Mouse (Mus musculus) T-helper 1 cell (primary cell): ENCODE results near the gene Cyp4a10.
"Not testable (repeated sequence)": the region's sequence is repeated elsewhere in the genome, so short reads cannot be mapped to it uniquely, and the experiment has no call there.

Experiments
- in situ Hi-C: fragments of 300-600 bp; cut with MboI, MseI; formaldehyde crosslinking; loops from one replicate; pipeline ENCODE4 v1.15.1; 2025; ENCODE audit warnings: high pct_unique_total_duplicates

Cyp4a10 gene

DNA sequence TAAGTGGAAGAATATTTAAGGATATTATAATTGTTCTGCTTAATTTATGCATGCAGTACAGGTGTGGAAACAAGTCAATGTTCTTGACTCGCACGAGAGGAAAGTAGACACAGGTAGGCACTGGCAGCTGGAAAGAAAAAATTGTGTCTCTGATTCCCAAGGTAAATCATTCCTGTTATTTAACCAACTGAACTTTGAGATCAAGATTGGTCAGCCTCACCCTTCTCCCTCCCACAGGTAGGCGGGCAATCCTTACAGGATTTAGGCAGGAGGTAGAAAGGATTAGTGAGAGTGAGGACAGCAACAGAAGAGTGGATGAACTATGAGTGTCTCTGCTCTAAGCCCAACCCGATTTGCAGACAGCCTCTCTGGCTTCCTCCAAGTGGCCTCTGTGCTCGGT lies at the start of gene Cyp4a10:
Gene Cyp4a10 (plus strand): TSS at position 265 of the 400 bp plus-strand sequence.
- in situ Hi-C loops = loop anchor here (5.0 to 10.0 kb wide), 2 partner anchors 84 to 1533 kb away; partner anchors contain the start of gene Cyp4a32

DNA sequence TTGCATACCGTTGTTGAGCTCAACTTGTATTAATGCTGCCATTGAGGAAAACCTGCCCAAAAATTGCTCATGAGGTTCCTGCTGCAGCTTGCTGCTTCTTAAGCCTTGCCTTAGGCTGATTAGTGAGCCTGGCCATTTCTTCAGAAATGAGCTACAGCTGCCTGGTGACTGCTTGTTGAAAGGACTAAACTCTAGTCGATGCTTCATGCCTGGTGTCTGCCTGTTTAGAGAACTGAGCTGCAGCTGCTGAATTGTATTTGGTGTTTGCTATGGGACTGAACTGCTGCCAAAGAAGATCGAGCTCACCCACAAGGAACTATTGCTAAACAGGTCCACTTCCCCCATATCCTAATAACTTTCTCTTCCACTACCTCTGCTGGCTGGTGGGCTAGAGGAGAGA lies 44.5 kb upstream of the Cyp4a10 start:
- in situ Hi-C loops = loop anchor here (5.0 kb wide), 1 partner anchor 111 kb away; no protein-coding TSS in a partner anchor

DNA sequence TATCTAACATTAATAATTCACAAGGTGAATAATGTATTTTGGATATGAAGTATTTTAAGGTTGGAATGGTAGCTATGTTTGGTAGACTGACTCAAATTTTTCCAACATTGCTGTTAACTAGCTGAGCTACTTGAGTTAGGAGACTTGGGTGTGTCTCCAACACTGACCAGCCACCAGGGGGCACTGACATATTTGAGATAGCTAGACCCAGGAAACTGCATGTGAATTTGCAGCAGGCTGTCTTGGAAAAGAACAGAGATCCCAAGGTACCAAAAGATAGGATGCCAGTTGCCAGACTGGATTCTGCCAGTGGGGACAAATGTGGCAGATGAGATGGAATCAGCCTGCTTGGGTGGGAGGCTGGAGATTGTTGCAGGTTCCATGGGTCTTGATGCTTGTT lies 42.0 kb upstream of the Cyp4a10 start:
- in situ Hi-C loops = loop anchor here (5.0 kb wide), 1 partner anchor 231 kb away; no protein-coding TSS in a partner anchor

DNA sequence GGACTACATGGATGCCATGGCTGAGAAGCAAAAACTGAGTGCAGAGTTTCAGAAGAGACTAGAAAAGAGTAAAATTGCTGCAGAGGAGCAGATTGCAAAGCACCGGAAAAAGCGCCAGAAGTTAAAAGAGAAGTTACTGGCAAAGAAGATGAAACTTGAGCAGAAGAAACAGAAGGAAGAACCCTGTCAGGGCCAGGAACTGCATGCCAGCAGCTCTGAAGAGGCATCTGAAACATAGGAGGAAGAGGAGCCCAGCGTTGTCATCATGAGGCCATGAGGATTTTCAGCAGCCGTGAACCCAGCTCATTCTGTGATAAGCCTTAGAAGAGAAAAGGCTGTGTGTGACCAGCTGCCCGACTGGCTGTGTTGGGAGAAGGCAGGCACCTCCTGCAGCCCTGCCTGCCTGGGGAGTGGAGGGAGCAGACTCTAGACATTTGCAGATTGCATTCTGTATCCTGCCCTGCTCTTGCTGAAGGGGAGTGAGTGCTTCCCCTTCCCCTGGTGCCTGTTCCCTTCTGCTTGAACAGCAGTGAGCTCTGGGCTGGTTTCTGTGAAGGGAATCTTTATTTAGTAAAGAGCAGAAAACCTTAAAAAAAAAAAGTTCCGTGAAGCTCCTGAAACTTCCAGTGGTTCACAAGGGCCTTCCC lies 36.9 kb upstream of the Cyp4a10 start:
- in situ Hi-C loops = no loop called here

DNA sequence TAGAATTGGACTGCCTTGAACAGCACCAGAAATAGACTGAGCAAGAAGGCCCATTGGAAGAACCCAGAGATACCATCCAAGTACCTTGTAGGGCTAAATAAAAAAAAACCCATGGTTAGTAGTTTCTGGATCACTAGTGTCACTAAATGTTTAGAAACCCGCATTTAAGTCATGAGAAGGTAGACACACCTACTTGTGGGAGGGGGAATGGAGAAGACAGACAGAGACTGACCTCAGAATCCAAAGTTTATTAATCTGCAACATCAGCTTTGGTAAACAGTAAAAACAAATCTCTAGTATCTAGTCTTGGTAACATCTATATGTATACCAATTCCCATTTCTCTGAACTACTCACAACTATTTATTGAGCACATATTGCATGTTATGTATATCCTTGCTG lies 22.1 kb upstream of the Cyp4a10 start, which contains the start of gene Cyp4a14:
Gene Cyp4a14 (minus strand): TSS at position 142 of the 400 bp plus-strand sequence.
- in situ Hi-C loops = no loop called here

DNA sequence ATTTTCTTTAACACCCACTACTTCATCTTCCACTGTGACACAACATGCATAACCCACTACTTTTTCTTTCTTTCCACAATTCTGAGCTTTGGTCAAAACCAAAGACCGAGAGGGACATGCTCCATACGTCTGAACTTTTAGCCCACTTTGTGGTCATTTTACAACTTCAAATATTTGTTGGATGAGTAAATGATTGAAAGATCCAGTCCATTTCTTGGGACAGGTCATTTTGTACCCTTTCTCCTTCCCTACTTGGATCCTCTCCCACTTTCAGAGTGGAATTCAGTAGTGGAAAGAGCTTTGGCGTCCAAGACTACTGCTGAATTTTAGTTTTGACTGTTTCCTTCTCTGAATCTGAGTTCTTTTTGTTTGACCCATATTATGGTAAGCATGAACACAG lies 20.6 kb upstream of the Cyp4a10 start:
- in situ Hi-C loops = no loop called here

DNA sequence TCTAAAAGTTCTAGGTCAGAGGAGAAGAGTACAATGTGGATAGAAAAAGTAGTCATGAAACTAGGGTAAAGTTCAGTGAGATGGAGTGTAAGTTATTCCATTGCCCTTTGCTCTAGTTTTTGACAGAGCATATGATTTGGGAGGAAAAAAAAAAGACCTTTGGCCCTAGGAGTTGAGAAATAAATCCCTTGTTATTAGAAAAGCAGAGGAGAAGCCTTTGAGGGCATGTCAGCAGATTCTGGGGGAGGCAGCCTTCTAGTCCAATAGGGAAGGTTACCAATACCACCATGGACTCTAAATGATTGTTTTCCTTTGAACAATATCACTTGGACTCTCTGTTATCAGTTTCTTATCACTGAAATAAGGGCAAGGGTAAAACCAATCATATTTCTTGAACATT lies 4.1 kb upstream of the Cyp4a10 start:
- in situ Hi-C loops = loop anchor here (10.0 kb wide), 1 partner anchor 1529 kb away; no protein-coding TSS in a partner anchor

DNA sequence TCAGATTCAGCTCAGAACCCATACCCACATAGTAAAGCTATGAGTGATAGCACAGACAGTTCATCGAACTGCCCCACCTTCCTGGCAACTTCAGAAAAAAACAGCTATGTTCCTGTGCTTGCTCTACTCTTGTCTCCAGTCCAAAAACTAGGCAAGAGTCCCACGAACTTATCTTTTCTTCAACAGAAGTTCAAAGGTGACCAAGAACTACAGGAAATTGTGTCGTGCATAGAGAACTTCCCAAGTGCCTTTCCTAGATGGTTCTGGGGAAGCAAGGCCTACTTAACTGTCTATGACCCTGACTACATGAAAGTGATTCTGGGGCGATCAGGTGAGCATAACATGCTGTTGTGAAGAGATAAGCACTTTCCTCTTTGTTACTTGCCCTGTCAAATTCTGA lies 1.4 kb downstream of the Cyp4a10 start:
- in situ Hi-C loops = loop anchor here (5.0 to 10.0 kb wide), 2 partner anchors 83 to 1535 kb away; partner anchors contain the start of gene Cyp4a32

DNA sequence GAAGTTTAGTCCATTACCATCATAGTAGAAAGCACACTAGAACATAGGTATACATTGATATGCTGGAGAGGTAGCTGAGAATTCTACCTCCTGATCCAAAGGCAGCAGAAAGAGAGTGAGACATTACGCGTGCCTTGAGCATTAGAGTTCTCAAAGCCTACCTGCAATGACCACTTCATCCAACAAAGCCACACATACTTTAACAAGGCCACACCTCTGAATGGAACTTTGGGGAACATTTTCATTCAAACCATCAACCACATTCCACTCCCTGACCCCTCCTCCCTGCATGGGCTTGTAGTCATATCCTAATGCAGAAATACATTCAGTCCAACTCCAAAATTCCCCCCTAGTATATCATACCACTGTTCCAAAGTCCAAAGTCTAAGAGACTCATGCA lies 3.7 kb downstream of the Cyp4a10 start:
- in situ Hi-C loops = no loop called here

DNA sequence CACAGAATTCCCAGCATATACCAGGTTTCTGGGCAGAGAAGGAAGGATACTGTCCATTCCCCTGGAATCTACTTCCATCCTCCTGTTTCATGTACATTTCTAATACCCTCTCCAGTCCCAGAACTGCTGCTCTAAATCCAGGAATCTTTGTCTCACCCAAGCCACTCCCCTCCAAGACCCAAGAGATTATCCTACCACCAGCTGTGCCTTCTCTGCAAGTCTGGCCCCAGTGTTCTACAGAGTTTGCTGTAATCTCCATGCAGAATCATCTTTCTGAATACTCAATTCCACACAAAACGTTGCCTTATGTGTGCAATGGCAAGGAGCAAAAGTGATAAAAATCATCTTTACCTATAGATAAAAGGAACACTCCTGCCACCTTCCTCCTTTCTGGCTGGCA lies 27.0 kb downstream of the Cyp4a10 start:
- in situ Hi-C loops = no loop called here

DNA sequence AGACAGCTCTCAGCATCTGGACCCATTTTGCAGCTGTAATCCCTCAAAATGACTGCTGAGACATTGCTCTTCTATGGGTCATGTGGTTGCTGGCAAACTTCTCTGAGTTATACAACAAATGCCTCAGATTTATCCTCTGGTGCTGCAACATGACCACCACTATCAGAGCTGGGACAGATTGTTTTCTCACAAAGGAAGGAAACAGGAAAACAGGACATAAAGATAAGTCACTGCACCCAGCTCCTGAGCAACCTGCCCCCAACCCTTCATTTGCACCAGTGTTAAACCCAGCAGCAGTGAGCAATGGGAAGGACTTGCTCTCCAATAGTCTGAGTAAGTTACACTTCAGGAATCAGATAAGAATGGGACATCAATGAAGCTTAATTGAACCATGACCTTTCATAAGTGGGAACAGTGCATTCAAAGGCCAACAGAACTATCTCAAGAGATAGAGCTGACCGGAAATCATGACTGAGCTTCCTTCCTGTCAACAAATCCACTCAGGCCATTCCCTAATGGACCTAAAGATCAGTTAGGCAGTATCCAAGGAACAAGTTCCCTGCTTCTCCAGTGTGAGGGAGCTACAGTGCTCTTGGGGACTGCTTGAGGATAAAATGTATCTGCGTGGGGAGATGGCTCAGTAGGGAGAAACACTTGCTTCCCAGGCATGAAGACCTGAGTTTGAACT lies 28.2 kb downstream of the Cyp4a10 start:
- in situ Hi-C loops = no loop called here

DNA sequence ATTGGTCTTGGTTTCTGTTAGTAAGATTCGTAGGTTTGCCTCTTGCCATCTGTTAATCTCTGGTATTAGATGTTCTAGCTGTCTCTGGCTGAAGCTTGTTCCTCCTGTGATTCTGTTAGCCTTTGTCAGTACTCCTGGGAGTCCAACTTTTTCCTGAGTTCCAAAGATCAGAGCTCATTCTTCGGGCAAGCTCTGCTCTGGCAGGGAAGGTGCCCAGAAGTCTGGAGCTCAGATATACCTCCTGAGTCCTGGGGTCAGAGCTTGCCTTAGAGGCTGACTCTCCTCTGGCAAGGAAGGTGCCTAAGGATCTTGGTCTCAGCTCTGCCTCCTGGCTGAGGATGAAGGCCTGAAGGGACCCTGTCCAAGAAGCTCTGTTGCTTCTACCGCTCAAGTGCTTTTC lies 34.7 kb downstream of the Cyp4a10 start:
- in situ Hi-C loops = no loop called here

DNA sequence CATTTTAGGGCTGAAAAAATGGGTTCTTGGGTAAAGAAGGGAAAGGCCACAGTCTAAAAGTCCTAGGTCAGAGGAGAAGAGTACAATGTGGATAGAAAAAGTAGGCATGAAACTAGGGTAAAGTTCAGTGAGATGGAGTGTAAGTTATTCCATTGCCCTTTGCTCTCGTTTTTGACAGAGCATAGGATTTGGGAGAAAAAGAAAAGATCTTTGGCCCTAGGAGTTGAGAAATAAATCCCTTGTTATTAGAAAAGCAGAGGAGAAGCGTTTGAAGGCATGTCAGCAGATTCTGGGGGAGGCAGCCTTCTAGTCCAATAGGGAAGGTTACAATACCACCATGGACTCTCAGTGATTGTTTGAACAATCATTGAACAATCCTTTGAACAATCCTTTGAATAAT lies 37.4 kb downstream of the Cyp4a10 start:
- in situ Hi-C loops = no loop called here

DNA sequence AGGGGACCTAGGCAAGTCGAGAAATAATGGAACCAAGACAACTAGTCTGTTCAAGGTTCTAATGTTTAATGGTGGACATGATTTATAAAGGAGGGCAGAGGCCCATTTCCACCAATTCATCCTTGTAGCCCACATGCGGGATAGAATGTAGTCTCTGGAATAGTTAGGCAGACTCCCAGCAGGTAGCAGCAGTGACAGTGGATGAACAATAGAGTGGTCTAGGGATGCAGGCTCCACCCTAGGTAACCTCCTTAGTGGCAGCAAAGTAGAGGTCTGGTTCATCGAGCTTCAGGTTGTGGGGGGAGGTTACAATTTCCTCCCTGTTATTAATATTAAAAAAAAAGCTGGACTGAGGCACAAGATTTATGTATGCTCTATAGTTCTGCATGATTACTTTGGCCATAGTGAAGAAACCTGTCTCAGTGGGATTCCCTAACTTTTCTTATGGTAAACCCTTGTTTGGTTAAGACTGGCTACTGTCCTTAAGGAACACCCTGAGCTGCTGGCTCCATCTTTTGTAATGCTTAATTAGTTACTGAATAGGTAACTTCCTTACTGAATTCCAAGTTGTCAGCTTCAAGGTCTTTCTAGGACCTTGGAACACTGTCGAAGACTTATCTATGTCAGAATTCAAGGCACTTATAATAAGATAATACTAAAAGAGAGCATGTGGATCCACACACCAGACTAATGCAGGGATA lies 39.9 kb downstream of the Cyp4a10 start:
- in situ Hi-C loops = no loop called here

DNA sequence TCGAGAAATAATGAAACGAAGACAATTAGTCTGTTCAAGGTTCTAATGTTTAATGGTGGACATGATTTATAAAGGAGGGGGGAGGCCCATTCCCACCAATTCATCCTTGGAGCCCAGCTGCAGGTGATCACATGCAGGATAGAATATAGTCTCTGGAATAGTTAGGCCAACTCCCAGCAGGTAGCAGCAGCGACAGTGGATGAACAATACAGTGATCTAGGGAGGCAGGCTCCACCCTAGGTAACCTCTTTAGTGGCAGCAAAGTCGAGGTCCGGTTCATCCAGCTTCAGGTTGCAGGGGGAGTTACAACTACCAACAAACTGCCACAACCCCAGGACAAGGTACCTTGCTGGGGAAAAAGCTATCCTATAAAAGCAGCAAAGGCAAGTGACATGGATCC lies 43.2 kb downstream of the Cyp4a10 start:
- in situ Hi-C loops = not testable (repeated sequence)

DNA sequence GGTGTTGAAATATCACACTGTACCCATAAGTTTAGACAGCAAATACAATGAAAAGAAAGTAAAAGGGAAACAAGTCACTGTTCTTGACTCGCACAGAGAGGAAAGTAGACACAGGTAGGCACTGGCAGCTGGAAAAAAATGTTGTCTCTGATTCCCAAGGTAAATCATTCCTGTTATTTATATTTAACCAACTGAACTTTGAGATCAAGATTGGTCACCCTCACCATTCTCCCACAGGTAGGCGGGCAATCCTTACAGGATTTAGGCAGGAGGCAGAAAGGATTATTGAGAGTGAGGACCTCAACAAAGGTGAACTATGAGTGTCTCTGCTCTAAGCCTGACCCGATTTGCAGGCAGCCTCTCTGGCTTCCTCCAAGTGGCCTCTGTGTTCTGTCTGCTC lies 45.3 kb downstream of the Cyp4a10 start, which contains the start of gene Cyp4a31:
Gene Cyp4a31 (plus strand): TSS at position 249 of the 400 bp plus-strand sequence.
- in situ Hi-C loops = no loop called here

DNA sequence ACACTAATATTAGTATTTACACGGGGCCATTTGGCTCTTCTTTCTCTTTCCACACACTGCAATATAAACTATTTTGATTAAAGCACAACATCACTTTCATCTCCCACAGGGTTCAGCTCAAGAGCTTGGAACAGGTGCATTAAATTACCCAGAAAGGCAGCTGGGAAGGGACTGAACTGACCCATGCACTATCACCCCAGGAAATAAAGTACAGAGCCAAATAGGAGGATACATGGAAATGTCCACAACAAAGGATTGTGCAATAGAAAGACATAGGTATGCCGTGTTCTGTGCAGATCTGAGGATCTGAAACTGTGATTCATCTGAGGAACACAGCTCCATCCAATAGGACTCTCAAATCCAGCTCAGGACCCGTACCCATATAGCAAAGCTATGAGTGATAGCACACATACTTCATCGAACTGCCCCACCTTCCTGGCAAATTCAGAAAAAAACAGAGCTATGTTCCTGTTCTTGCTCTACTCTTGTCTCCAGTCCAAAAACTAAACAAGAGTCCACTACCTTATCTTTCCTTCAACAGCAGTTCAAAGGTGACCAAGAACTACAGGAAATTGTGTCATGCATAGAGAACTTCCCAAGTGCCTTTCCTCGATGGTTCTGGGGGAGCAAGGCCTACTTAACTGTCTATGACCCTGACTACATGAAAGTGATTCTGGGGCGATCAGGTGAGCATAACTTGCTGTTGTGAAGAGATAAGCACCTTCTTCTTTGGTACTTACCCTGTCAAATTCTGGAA lies 46.6 kb downstream of the Cyp4a10 start:
- in situ Hi-C loops = not testable (repeated sequence)

DNA sequence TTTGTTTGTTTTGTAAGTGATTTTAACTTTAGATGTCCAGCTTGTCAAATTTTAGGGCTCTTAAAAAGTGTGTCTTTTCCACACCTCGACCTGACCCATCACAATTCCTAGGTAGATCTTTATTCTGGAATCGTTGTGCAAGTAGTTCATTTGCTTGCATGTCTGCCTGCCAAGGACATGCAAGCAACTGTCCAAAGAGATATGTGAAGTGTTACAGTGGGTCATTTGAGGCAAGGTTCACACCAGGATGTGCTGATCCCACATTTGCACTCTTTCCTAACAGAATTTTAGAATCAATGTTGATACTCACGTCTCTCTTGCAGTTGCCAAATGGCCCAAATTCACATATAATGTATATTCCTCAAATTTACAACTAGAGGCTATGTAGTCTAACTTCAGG lies 57.2 kb downstream of the Cyp4a10 start:
- in situ Hi-C loops = no loop called here

DNA sequence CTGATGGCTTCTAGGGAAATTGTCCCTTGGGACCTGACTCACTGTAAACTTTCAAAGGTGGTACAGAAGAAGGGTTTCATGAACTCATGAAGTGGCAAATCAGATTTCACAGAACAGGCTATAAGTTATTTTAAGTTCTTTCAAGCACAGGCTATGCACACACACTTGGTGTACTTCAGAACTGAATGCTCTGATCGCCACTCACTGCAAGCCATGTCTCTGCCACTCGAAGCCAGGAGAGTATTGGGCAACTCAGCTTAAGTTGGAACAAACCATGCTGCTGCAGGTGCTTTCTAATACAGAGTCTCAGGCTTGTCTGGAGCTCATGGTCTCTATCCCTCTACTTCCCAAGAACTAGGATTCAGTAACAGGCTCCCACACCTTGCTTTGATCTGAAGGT lies 57.7 kb downstream of the Cyp4a10 start:
- in situ Hi-C loops = no loop called here

DNA sequence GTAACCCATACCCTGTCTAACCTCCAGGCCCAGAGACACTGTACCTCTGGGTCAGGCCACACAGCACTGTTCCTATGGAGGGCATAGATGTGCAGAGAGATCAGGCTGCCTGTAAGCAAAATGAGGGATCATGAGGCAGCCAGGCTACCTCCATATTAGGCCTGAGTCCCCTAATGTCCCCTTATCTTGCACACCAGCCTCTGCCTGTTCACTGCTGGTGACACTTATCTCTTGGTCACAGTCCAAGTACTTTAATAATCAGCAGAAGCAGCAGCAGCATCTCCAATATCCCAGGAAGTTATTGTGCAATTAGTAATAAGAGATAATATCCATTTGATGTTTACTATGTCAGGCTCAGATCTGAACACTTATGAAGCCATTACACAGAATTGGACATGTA lies 65.0 kb downstream of the Cyp4a10 start:
- in situ Hi-C loops = no loop called here
